Mouse (Mus musculus) spleen, embryonic (tissue): ENCODE data around the gene Mras.

ENCODE experiments used
- CTCF ChIA-PET: fragments of 350-600 bp; sonication (Branson Sonifier 250); formaldehyde crosslinking; loops from one replicate; lab custom pipeline; 2022; lab: Charles Lee

The Mras gene

GRCm38 (mm10) chr9:99440941-99441340 is 3.8 kb upstream of the Mras start:
- CTCF ChIA-PET = no interaction called here

GRCm38 (mm10) chr9:99439064-99439463 is 1.9 kb upstream of the Mras start:
- CTCF ChIA-PET = no interaction called here

GRCm38 (mm10) chr9:99437781-99438565 is 792 bp upstream of the Mras start:
- CTCF ChIA-PET = no interaction called here

GRCm38 (mm10) chr9:99436182-99437030 is 775 bp downstream of the Mras start:
- CTCF ChIA-PET = no interaction called here

- CTCF ChIA-PET = interaction anchor here (0.5 kb wide), 1 partner anchor 184 kb away, joined by 5 read pairs; no protein-coding TSS in a partner anchor
Measured at GRCm38 (mm10) chr9:99435619-99436181, 1.5 kb downstream of the Mras start.

GRCm38 (mm10) chr9:99434892-99435618 is 2.1 kb downstream of the Mras start:
- CTCF ChIA-PET = interaction anchor here (0.5 kb wide), 1 partner anchor 184 kb away, joined by 5 read pairs; no protein-coding TSS in a partner anchor

- CTCF ChIA-PET = no interaction called here
Measured at GRCm38 (mm10) chr9:99432478-99432877, 4.7 kb downstream of the Mras start.

- CTCF ChIA-PET = no interaction called here
Measured at GRCm38 (mm10) chr9:99431963-99432362, 5.2 kb downstream of the Mras start.

- CTCF ChIA-PET = no interaction called here
Measured at GRCm38 (mm10) chr9:99431346-99431745, 5.8 kb downstream of the Mras start.

- CTCF ChIA-PET = no interaction called here
Measured at GRCm38 (mm10) chr9:99430806-99431205, 6.4 kb downstream of the Mras start.

- CTCF ChIA-PET = no interaction called here
Measured at GRCm38 (mm10) chr9:99429845-99430244, 7.3 kb downstream of the Mras start.

GRCm38 (mm10) chr9:99428601-99429331 is 8.4 kb downstream of the Mras start:
- CTCF ChIA-PET = no interaction called here

- CTCF ChIA-PET = no interaction called here
Measured at GRCm38 (mm10) chr9:99425262-99425661, 11.9 kb downstream of the Mras start.

GRCm38 (mm10) chr9:99424574-99424863 is 12.7 kb downstream of the Mras start:
- CTCF ChIA-PET = no interaction called here

GRCm38 (mm10) chr9:99423692-99424573 is 13.2 kb downstream of the Mras start:
- CTCF ChIA-PET = no interaction called here

- CTCF ChIA-PET = interaction anchor here (0.6 kb wide), 1 partner anchor 100 kb away, joined by 5 read pairs; no protein-coding TSS in a partner anchor
Measured at GRCm38 (mm10) chr9:99421914-99422313, 15.3 kb downstream of the Mras start.

- CTCF ChIA-PET = no interaction called here
Measured at GRCm38 (mm10) chr9:99419951-99420701, 17.1 kb downstream of the Mras start.

GRCm38 (mm10) chr9:99418377-99418776 is 18.8 kb downstream of the Mras start:
- CTCF ChIA-PET = interaction anchor here (0.6 kb wide), 1 partner anchor 392 kb away, joined by 3 read pairs; no protein-coding TSS in a partner anchor

GRCm38 (mm10) chr9:99417288-99417846 is 19.8 kb downstream of the Mras start:
- CTCF ChIA-PET = no interaction called here
